Comparison of ENCODE assay signal across 9 mouse cellular contexts in the genomic region with DNA sequence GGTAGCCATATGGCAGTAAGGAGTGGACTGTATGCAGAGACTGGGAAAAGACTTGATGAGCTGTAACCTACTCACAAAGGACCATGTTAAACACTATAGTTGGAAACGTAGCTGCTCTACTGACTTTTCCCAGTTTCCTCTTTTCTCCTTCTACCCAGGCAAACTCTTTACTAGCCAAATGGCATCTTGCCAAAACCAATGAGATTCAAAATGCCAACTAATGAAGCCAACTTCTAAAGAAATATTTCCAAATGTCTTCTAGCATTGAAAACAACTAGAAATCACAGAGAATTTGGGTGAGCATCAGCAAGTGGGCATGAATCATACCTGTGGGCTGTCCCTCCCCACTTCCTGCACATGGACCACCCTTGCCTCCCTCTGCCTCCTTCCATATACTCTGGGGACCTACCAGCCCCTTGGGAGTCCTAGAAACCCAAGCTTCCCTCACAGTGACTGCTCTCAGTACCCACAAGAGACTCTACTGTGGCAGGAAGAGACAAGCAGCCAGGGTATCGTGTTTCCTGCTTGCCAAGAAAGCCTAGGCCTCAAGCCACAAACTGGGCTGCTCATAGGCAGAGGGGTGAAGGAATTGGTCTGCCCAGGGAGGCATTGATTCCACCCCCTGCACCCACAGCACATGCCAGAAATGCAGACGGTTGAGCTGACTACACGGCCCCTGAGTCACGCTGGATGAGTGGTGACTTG. TPM values are rescaled to one million over a fixed set of nuclear protein-coding genes. Genes with fewer than 3 reads are reported as not detected.
DNase-seq lines count a peak whose midpoint lies in the region; ATAC-seq lines count a peak whose summit lies in the region.
"Had no signal": no experiment of that assay in that cellular context is flagged by ENCODE, and none has a peak within 500 bp of the region (broad histone marks: within the 10 kb centered on the region; RNA-seq: fewer than 3 reads in every experiment).

No protein-coding gene starts in this region.

- peak; percentile 11; the same call in 1 of the 2 replicates for ATAC-seq in granulocyte monocyte progenitor cell, adult 5-6 weeks (replicated peaks; ENCODE audit: poor library complexity, severe bottlenecking)

- peak; percentile 19 for DNase-seq in adrenal gland, postnatal 14 days
- DNase-seq in adrenal gland, postnatal 25 days = no peak
- peak; percentile 56 for DNase-seq in left cerebral cortex, postnatal 4 days
- no peak for DNase-seq in left cerebral cortex, postnatal 25 days (ENCODE audit: low spot score in 2 of 2)
- peak; percentile 52 for DNase-seq in adipocyte (ENCODE audit: low spot score)
- DNase-seq in urinary bladder, adult 18-20 months (ENCODE audit: low spot score in 2 of 2) = no peak
- DNase-seq in left cerebral cortex, postnatal 10 days (ENCODE audit: extremely low spot score in 1 of 2, low spot score in 2 of 2) = no peak
- DNase-seq: kidney, adult 11 months had no signal

- intact Hi-C loops in left cerebral cortex, postnatal 4 days (cut with DNase I) = no loop called here
- intact Hi-C loops in left cerebral cortex, postnatal 25 days (cut with DNase I) = no loop called here
- intact Hi-C loops in left cerebral cortex, postnatal 10 days (cut with DNase I) = no loop called here

RNA-seq across cellular contexts. Expression of gene Il16, which starts 28.4 kb away (rescaled TPM):
- total RNA-seq in adrenal gland, postnatal 14 days (2021) = 5.7 and 16.0 TPM in 2 replicates
- total RNA-seq in adrenal gland, postnatal 25 days (2021) = 5.0 and 5.2 TPM in 2 replicates
- total RNA-seq in left cerebral cortex, postnatal 4 days (2021) = 1 to 10 TPM; 1.6 TPM
- 1 to 10 TPM; 1.9 to 2.7 TPM for total RNA-seq in left cerebral cortex, postnatal 25 days (2021)
- total RNA-seq in granulocyte monocyte progenitor cell, adult 5-6 weeks (2014; fragmentation: Nextera tagmentation) = 43.0 and 52.2 TPM in 2 replicates
- 66.4 and 71.5 TPM in 2 replicates for total RNA-seq in granulocyte monocyte progenitor cell, adult 5-6 weeks (2017)
- total RNA-seq in left cerebral cortex, postnatal 10 days (2021) = 1 to 10 TPM; 2.4 to 2.7 TPM

Comparison
In these comparisons a context has a peak if more than half of its experiments do, and no peak if none do; other contexts are left out.
1. DNase-seq: peak in adrenal gland, postnatal 14 days (single experiment), left cerebral cortex, postnatal 4 days (single experiment) and adipocyte (single experiment); none in adrenal gland, postnatal 25 days (single experiment), left cerebral cortex, postnatal 25 days (0 of 2), urinary bladder, adult 18-20 months (0 of 2) and left cerebral cortex, postnatal 10 days (0 of 2).